Mouse (Mus musculus) small intestine, adult 2 months (tissue): Measurements from ENCODE around the gene Gpr119.

ENCODE experiments used
- CTCF ChIP-seq: fragments of 200-500 bp; IDR thresholded peaks from 2 replicates; pipeline ENCODE4 v1.5.1; 2012; ENCODE audit warnings: low read depth, mild to moderate bottlenecking, control low read depth, inconsistent platforms, low read length, moderate library complexity, mixed read lengths; ENCODE audit not compliant: insufficient replicate concordance, insufficient read length; ENCODE audit errors: extremely low read depth
- POLR2A ChIP-seq: fragments of 200-500 bp; IDR thresholded peaks from 2 replicates; pipeline ENCODE4 v1.6.1; 2012; ENCODE audit warnings: low read depth, mild to moderate bottlenecking, control low read depth, inconsistent platforms, low read length, moderate library complexity

- TF ChIP-seq POLR2A (no peak), CTCF (peak; percentile 30; the same call in 1 of the 2 replicates)
Measured at GRCm38 (mm10) chrX:48683451-48683850, 9.2 kb upstream of the Gpr119 start.
